Mouse (Mus musculus) left cerebral cortex, adult 11 months (tissue): Measurements from ENCODE around the gene Rpl29.

Source experiments
- DNase-seq: peaks from one replicate; pipeline ENCODE4 v3.0.0; 2022; ENCODE audit warnings: low spot score

The Rpl29 gene

GRCm38 (mm10) chr9:106473081-106473752, 44.0 kb downstream of the Rpl29 start:
- no peak for DNase-seq

- DNase-seq: no peak
Observed at GRCm38 (mm10) chr9:106473753-106474105, 44.5 kb downstream of the Rpl29 start.

DNA sequence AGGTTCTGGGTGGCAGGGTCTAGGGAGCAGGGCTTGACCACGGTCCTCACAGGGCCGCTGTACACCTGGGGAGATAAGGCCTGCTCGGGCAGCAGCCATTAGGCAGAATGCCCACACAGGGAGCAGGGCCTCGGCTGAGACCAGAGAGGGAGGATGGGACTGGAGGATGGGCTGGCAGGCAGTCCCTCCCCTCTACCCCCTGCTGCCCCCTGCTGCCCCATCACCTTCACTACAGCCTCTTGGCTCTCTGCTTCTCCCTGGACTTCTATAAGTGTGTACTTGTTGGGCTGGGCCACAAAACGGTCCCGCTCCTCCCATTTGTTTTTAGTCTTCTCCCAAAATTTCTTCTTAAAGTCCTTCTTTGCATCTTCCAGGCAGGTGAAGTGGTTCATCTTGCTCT, 45.2 kb downstream of the Rpl29 start:
- DNase-seq: no peak

GRCm38 (mm10) chr9:106475046-106475445, 45.8 kb downstream of the Rpl29 start:
- DNase-seq: no peak

DNA sequence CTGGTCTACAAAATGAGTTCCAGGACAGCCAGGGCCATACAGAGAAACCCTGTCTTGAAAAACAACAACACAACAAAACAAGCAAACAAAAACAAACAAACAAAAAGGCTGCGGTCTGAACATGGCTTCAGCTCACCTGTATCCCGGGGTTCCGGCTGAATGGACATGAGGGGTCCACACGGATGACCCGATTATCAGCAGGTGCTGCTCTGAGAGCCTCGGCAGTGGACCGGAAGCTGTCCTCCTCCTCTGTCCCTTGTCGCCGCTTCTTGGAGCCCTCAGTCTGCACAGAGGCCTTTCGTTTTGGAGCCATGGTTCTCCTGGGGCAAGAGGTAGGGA, 46.4 kb downstream of the Rpl29 start, which contains the start of gene Rrp9:
Gene Rrp9 (plus strand): TSS at position 301 of the 339 bp plus-strand sequence.
- no peak for DNase-seq

- no peak for DNase-seq
Observed at GRCm38 (mm10) chr9:106476002-106476923, 47.0 kb downstream of the Rpl29 start.

- peak; percentile 99 for DNase-seq
Observed at GRCm38 (mm10) chr9:106476924-106477484, 47.8 kb downstream of the Rpl29 start, which contains the start of gene Parp3. TSS of gene Parp3 (minus strand) at chr9:106476949.

- DNase-seq: no peak
Observed at GRCm38 (mm10) chr9:106477649-106478048, 48.4 kb downstream of the Rpl29 start.

GRCm38 (mm10) chr9:106478101-106478500, 48.8 kb downstream of the Rpl29 start:
- no peak for DNase-seq

- no peak for DNase-seq
Observed at GRCm38 (mm10) chr9:106480541-106480940, 51.3 kb downstream of the Rpl29 start.

- no peak for DNase-seq
Observed at GRCm38 (mm10) chr9:106481075-106481474, 51.8 kb downstream of the Rpl29 start.
